In genomic region chr3:136689793-136690543, GRCm38 (mm10) we compare ENCODE assay signal across 16 mouse cellular contexts. TPM values are rescaled to one million over a fixed set of nuclear protein-coding genes. Genes with fewer than 3 reads are reported as not detected.
DNase-seq lines count a peak whose midpoint lies in the region; ATAC-seq and TF ChIP-seq lines count a peak whose summit lies in the region.
"Had no signal": no experiment of that assay in that cellular context is flagged by ENCODE, and none has a peak within 500 bp of the region (broad histone marks: within the 10 kb centered on the region; RNA-seq: fewer than 3 reads in every experiment).

No protein-coding gene starts in this region.

- H3K27ac ChIP-seq in forebrain, embryonic 13.5 days: no peak overlapping the region
- no peak overlapping the region for H3K27ac ChIP-seq in forebrain, postnatal 0 days (ENCODE audit: low read depth, low read length)
- no peak overlapping the region for H3K27ac ChIP-seq in hindbrain, embryonic 13.5 days
- no peak overlapping the region for H3K27ac ChIP-seq in hindbrain, embryonic 14.5 days
- H3K27ac ChIP-seq in liver, embryonic 12.5 days: no peak overlapping the region
- no peak overlapping the region for H3K27ac ChIP-seq in liver, postnatal 0 days (ENCODE audit: low read depth)
- H3K27ac ChIP-seq: limb, embryonic 13.5 days had no signal

- no peak; the same call in 1 of the 2 replicates for TF ChIP-seq CTCF in forebrain, postnatal 0 days (IDR thresholded peaks at IDR 0.05; ENCODE audit: low read depth)
- TF ChIP-seq CTCF in liver, postnatal 0 days (IDR thresholded peaks at IDR 0.05; ENCODE audit: low read depth): no peak
- TF ChIP-seq CTCF in Patski (IDR thresholded peaks at IDR 0.05): peak; percentile 33

- POLR2A ChIA-PET in Patski (lab: Charles Lee): no interaction called here

- no peak overlapping the region for H3K4me2 ChIP-seq in forebrain, embryonic 13.5 days
- no peak overlapping the region for H3K4me2 ChIP-seq in forebrain, postnatal 0 days (ENCODE audit: low read depth)
- H3K4me2 ChIP-seq in hindbrain, embryonic 13.5 days: no peak overlapping the region
- no peak overlapping the region for H3K4me2 ChIP-seq in hindbrain, embryonic 14.5 days (replicated peaks)
- H3K4me2 ChIP-seq in liver, embryonic 12.5 days: no peak overlapping the region
- no peak overlapping the region for H3K4me2 ChIP-seq in liver, postnatal 0 days (ENCODE audit: low read depth, low read length)
- H3K4me2 ChIP-seq: limb, embryonic 13.5 days had no signal

- WGBS in forebrain, embryonic 13.5 days: 89% methylated on average over 7 of the region's 7 CpGs
- 90% methylated on average over 7 of the region's 7 CpGs for WGBS in forebrain, postnatal 0 days
- WGBS in hindbrain, embryonic 13.5 days: 88% methylated on average over 7 of the region's 7 CpGs
- 94% methylated on average over 7 of the region's 7 CpGs for WGBS in hindbrain, embryonic 14.5 days
- WGBS in liver, embryonic 12.5 days (ENCODE audit: insufficient replicate concordance): 72% methylated on average over 7 of the region's 7 CpGs
- 79% methylated on average over 7 of the region's 7 CpGs for WGBS in liver, postnatal 0 days (ENCODE audit: insufficient replicate concordance)

- no peaks in the 10 kb centered on the region for H3K9me3 ChIP-seq in forebrain, embryonic 13.5 days (replicated peaks)
- no peaks in the 10 kb centered on the region for H3K9me3 ChIP-seq in forebrain, postnatal 0 days (ENCODE audit: low read length)
- no peaks in the 10 kb centered on the region for H3K9me3 ChIP-seq in hindbrain, embryonic 13.5 days
- H3K9me3 ChIP-seq in hindbrain, embryonic 14.5 days (ENCODE audit: control insufficient read depth, low read length): no peaks in the 10 kb centered on the region
- no peaks in the 10 kb centered on the region for H3K9me3 ChIP-seq in liver, embryonic 12.5 days (replicated peaks)
- H3K9me3 ChIP-seq in liver, postnatal 0 days (ENCODE audit: low read length): no peaks in the 10 kb centered on the region
- H3K9me3 ChIP-seq: limb, embryonic 13.5 days had no signal

- no peak for TF ChIP-seq EP300 in liver, postnatal 0 days (IDR thresholded peaks at IDR 0.05; ENCODE audit: low read depth)

- in situ Hi-C loops in Patski (cut with MboI; ENCODE audit: low pct_unique_long_range_greater_than_20kb): no loop called here

- H3K9ac ChIP-seq in forebrain, embryonic 13.5 days: no peak overlapping the region
- no peak overlapping the region for H3K9ac ChIP-seq in forebrain, postnatal 0 days
- H3K9ac ChIP-seq in hindbrain, embryonic 13.5 days: no peak overlapping the region
- no peak overlapping the region for H3K9ac ChIP-seq in hindbrain, embryonic 14.5 days
- H3K9ac ChIP-seq in liver, embryonic 12.5 days: no peak overlapping the region
- H3K9ac ChIP-seq in liver, postnatal 0 days (replicated peaks): no peak overlapping the region
- H3K9ac ChIP-seq: limb, embryonic 13.5 days had no signal

- H3K36me3 ChIP-seq in forebrain, embryonic 13.5 days (ENCODE audit: poor library complexity, severe bottlenecking): no peaks in the 10 kb centered on the region
- no peaks in the 10 kb centered on the region for H3K36me3 ChIP-seq in forebrain, postnatal 0 days (ENCODE audit: insufficient read depth)
- no peaks in the 10 kb centered on the region for H3K36me3 ChIP-seq in hindbrain, embryonic 13.5 days
- H3K36me3 ChIP-seq in hindbrain, embryonic 14.5 days (replicated peaks; ENCODE audit: control insufficient read depth, insufficient read depth): no peaks in the 10 kb centered on the region
- no peaks in the 10 kb centered on the region for H3K36me3 ChIP-seq in liver, embryonic 12.5 days
- H3K36me3 ChIP-seq in liver, postnatal 0 days (replicated peaks; ENCODE audit: insufficient read depth, low read length): no peaks in the 10 kb centered on the region
- H3K36me3 ChIP-seq: limb, embryonic 13.5 days had no signal

- CTCF ChIA-PET in Patski (lab: Charles Lee): interaction anchor here (0.7 kb wide), 2 partner anchors 16 to 19 kb away, joined by 3 read pairs; no protein-coding TSS in a partner anchor

- no peak for DNase-seq in forebrain, postnatal 0 days
- DNase-seq in hindbrain, embryonic 14.5 days (ENCODE audit: low spot score): no peak
- no peak for DNase-seq in liver, postnatal 0 days
- no peak for DNase-seq in Patski (ENCODE audit: low read depth, low spot score)
- DNase-seq: cerebellum, postnatal 25 days; gastrocnemius, postnatal 25 days; lung, adult 2 months; right cerebral cortex, postnatal 14 days; thymus, postnatal 25 days had no signal

- H3K4me3 ChIP-seq in forebrain, embryonic 13.5 days: no peak overlapping the region
- no peak overlapping the region for H3K4me3 ChIP-seq in forebrain, postnatal 0 days (ENCODE audit: low read depth, low read length)
- no peak overlapping the region for H3K4me3 ChIP-seq in hindbrain, embryonic 13.5 days
- H3K4me3 ChIP-seq in hindbrain, embryonic 14.5 days (replicated peaks; ENCODE audit: low read length): no peak overlapping the region
- no peak overlapping the region for H3K4me3 ChIP-seq in liver, embryonic 12.5 days
- no peak overlapping the region for H3K4me3 ChIP-seq in liver, postnatal 0 days (ENCODE audit: low read depth, low read length)
- H3K4me3 ChIP-seq: limb, embryonic 13.5 days; myocyte had no signal

- peak; percentile 37; the same call in 1 of the 2 replicates for ATAC-seq in forebrain, embryonic 13.5 days
- ATAC-seq in forebrain, postnatal 0 days: no peak; the same call in 1 of the 2 replicates
- 0 out of 2 replicates have a peak, but pooled peaks have one; percentile 33 for ATAC-seq in hindbrain, embryonic 13.5 days (ENCODE audit: low FRiP score)
- ATAC-seq in hindbrain, embryonic 14.5 days (ENCODE audit: low FRiP score): no peak
- ATAC-seq in liver, embryonic 12.5 days: 0 out of 2 replicates have a peak, but pooled peaks have one; percentile 37
- ATAC-seq in liver, postnatal 0 days: no peak
- ATAC-seq in Patski: no peak
- ATAC-seq in activated CD4-positive, CD25-positive, alpha-beta regulatory T cell, adult 4 months: no peak
- ATAC-seq: intestine, postnatal 0 days had no signal

- no peaks in the 10 kb centered on the region for H3K4me1 ChIP-seq in forebrain, embryonic 13.5 days
- 0 out of 2 replicates have a peak, but pooled peaks cover under 1% of the 10 kb centered on the region for H3K4me1 ChIP-seq in forebrain, postnatal 0 days (ENCODE audit: insufficient read depth)
- peaks cover 21% of the 10 kb centered on the region; the same call in 1 of the 2 replicates for H3K4me1 ChIP-seq in hindbrain, embryonic 13.5 days (replicated peaks)
- 0 out of 2 replicates have a peak, but pooled peaks cover 4% of the 10 kb centered on the region for H3K4me1 ChIP-seq in hindbrain, embryonic 14.5 days (replicated peaks; ENCODE audit: control insufficient read depth, insufficient read depth, low read length)
- H3K4me1 ChIP-seq in liver, embryonic 12.5 days: peaks cover 4% of the 10 kb centered on the region; the same call in 1 of the 2 replicates
- H3K4me1 ChIP-seq in liver, postnatal 0 days (ENCODE audit: insufficient read depth): peaks cover 16% of the 10 kb centered on the region

- H3K27me3 ChIP-seq in forebrain, embryonic 13.5 days: no peaks in the 10 kb centered on the region
- H3K27me3 ChIP-seq in forebrain, postnatal 0 days (ENCODE audit: insufficient read depth, low read length): no peaks in the 10 kb centered on the region
- no peaks in the 10 kb centered on the region for H3K27me3 ChIP-seq in hindbrain, embryonic 13.5 days
- no peaks in the 10 kb centered on the region for H3K27me3 ChIP-seq in hindbrain, embryonic 14.5 days (ENCODE audit: control insufficient read depth, insufficient read depth, low read length)
- H3K27me3 ChIP-seq in liver, embryonic 12.5 days (replicated peaks): no peaks in the 10 kb centered on the region
- no peaks in the 10 kb centered on the region for H3K27me3 ChIP-seq in liver, postnatal 0 days (ENCODE audit: insufficient read depth, low read length)
- no peaks in the 10 kb centered on the region for H3K27me3 ChIP-seq in Patski
- H3K27me3 ChIP-seq: limb, embryonic 13.5 days had no signal

RNA-seq across cellular contexts. Expression of gene Ppp3ca, which starts 20.0 kb away (rescaled TPM):
- 82.4 and 82.8 TPM in 2 replicates for polyA plus RNA-seq in forebrain, embryonic 13.5 days (2015; fragmentation: Nextera tagmentation; extraction: Ambion mirVana)
- total RNA-seq in forebrain, postnatal 0 days (2014; rRNA removed): 223 and 229 TPM in 2 replicates
- polyA plus RNA-seq in forebrain, postnatal 0 days (2015; fragmentation: Nextera tagmentation; extraction: Ambion mirVana): 162 and 231 TPM in 2 replicates
- 131 and 134 TPM in 2 replicates for polyA plus RNA-seq in hindbrain, embryonic 13.5 days (2015; fragmentation: Nextera tagmentation; extraction: Ambion mirVana)
- 181 and 205 TPM in 2 replicates for polyA plus RNA-seq in hindbrain, embryonic 14.5 days (2014; fragmentation: Nextera tagmentation; extraction: Ambion mirVana)
- 25.3 and 27.8 TPM in 2 replicates for polyA plus RNA-seq in liver, embryonic 12.5 days (2016; fragmentation: Nextera tagmentation; extraction: Ambion mirVana)
- 21.6 and 23.7 TPM in 2 replicates for polyA plus RNA-seq in liver, postnatal 0 days (2015; fragmentation: Nextera tagmentation; extraction: Ambion mirVana)
- polyA plus RNA-seq in Patski (2021): 92.2 TPM
- polyA plus RNA-seq in activated CD4-positive, CD25-positive, alpha-beta regulatory T cell, adult 4 months (2017; shearing (Covaris generic)): 10 to 100 TPM; 13.5 to 21.0 TPM

Comparison
In these comparisons a context has a peak if more than half of its experiments do, and no peak if none do; other contexts are left out.
1. ATAC-seq: peak in forebrain, embryonic 13.5 days (single experiment), hindbrain, embryonic 13.5 days (single experiment) and liver, embryonic 12.5 days (single experiment); none in forebrain, postnatal 0 days (single experiment), hindbrain, embryonic 14.5 days (single experiment), liver, postnatal 0 days (single experiment), Patski (single experiment) and activated CD4-positive, CD25-positive, alpha-beta regulatory T cell, adult 4 months (single experiment).